Mouse (Mus musculus) hindbrain, embryonic 14.5 days (tissue): ENCODE measurements around the gene Mrps16. TPM values are rescaled to one million over a fixed set of nuclear protein-coding genes. Genes with fewer than 3 reads are reported as not detected.

Source experiments
- ATAC-seq: fragments of 200-750 bp; cut with Nextera tagmentation; 2 replicates; pipeline ENCODE4 v1.8.0; 2017; ENCODE audit warnings: moderate number of reproducible peaks, mild to moderate bottlenecking, moderate TSS enrichment, moderate library complexity; ENCODE audit not compliant: low FRiP score
- DNase-seq: peaks from one replicate; pipeline ENCODE4 v3.0.0-alpha.2; 2015; ENCODE audit warnings: low spot score
- H3K27ac ChIP-seq: fragments of 300-500 bp; sonication (generic); 2 replicates; pipeline ENCODE4 v1.5.1; 2014; ENCODE audit warnings: mild to moderate bottlenecking, moderate library complexity
- H3K27me3 ChIP-seq: fragments of 300-500 bp; sonication (generic); 2 replicates; pipeline ENCODE4 v1.6.1; 2014; ENCODE audit warnings: mild to moderate bottlenecking, low read length, mixed read lengths; ENCODE audit not compliant: control insufficient read depth, insufficient read depth
- H3K36me3 ChIP-seq: fragments of 300-500 bp; sonication (generic); replicated peaks from 2 replicates; pipeline ENCODE4 v1.6.1; 2014; ENCODE audit not compliant: control insufficient read depth, insufficient read depth
- H3K4me1 ChIP-seq: fragments of 300-500 bp; sonication (generic); replicated peaks from 2 replicates; pipeline ENCODE4 v1.6.1; 2014; ENCODE audit warnings: antibody characterized with exemption, low read length, mixed read lengths; ENCODE audit not compliant: control insufficient read depth, insufficient read depth
- H3K4me2 ChIP-seq: fragments of 300-500 bp; sonication (generic); replicated peaks from 2 replicates; pipeline ENCODE4 v1.6.1; 2014; ENCODE audit warnings: mild to moderate bottlenecking, moderate library complexity
- H3K4me3 ChIP-seq: fragments of 300-500 bp; sonication (generic); replicated peaks from 2 replicates; pipeline ENCODE4 v1.5.1; 2014; ENCODE audit warnings: mild to moderate bottlenecking, low read length
- H3K9ac ChIP-seq: fragments of 300-500 bp; sonication (generic); 2 replicates; pipeline ENCODE4 v1.6.1; 2014
- H3K9me3 ChIP-seq: fragments of 300-500 bp; sonication (generic); 2 replicates; pipeline ENCODE4 v1.6.1; 2016; ENCODE audit warnings: low read length; ENCODE audit not compliant: control insufficient read depth
- WGBS: fragments of 180-500 bp; shearing (Covaris S2); extraction: QIAGEN DNeasy Blood & Tissue Kit; methylation state at CpG from one replicate; pipeline ENCODE4 v1.1.7; 2014; 5-methylcytosine and 5-hydroxymethylcytosine counted together
- polyA plus RNA-seq: library from polyadenylated mRNA; unstranded; fragments of >200 nt; fragmentation: Nextera tagmentation; extraction: Ambion mirVana; gene quantifications from 2 replicates; pipeline ENCODE4 v1.2.1, GENCODE M21; 2014

Mrps16 gene
- polyA plus RNA-seq, 1 experiment from 2014 or later, result 69.8 TPM

- no peaks in the 10 kb centered on the region for H3K27me3 ChIP-seq
- H3K4me2 ChIP-seq, result no peak overlapping the region
- DNase-seq (no peak), ATAC-seq (no peak)
- no peak overlapping the region for H3K27ac ChIP-seq
- no peaks in the 10 kb centered on the region for H3K9me3 ChIP-seq
- peaks cover 55% of the 10 kb centered on the region for H3K36me3 ChIP-seq
- no peak overlapping the region for H3K4me3 ChIP-seq
- WGBS, result 86% methylated on average over 8 of the region's 8 CpGs
- H3K4me1 ChIP-seq, result no peaks in the 10 kb centered on the region
- no peak overlapping the region for H3K9ac ChIP-seq
Measured at GRCm38 (mm10) chr14:20340149-20340548, 53.3 kb downstream of the Mrps16 start.

DNA sequence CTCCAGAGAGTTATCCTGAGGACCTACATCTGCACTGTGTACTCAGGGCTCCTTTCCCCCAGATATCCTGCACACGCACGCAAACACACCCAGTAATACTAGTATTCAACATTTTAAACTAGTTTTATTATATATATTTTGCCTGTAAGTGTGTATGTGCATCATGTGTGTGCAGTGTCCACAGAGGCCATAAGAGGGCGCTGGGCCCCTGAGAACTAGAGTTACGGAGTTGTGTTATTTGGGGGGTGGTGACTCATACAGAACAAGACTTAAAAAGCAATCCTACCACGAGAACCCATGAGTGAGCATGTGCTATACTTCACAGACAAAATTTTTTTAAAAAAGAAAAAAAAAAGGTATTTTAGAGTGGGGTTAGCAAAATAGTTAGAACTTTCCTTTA, 54.0 kb downstream of the Mrps16 start:
- DNase-seq, result no peak
- H3K4me1 ChIP-seq, result no peaks in the 10 kb centered on the region
- H3K9ac ChIP-seq, result no peak overlapping the region
- no peak overlapping the region for H3K4me3 ChIP-seq
- 96% methylated on average over 5 of the region's 5 CpGs for whole genome bisulfite sequencing
- H3K27ac ChIP-seq, result no peak overlapping the region
- H3K4me2 ChIP-seq, result no peak overlapping the region
- H3K27me3 ChIP-seq, result no peaks in the 10 kb centered on the region
- no peaks in the 10 kb centered on the region for H3K9me3 ChIP-seq
- peaks cover 60% of the 10 kb centered on the region for H3K36me3 ChIP-seq
- no peak for ATAC-seq

Other genes starting within 250 kb of the Mrps16 start
- 0.65 and 1.2 TPM in 2 replicates for gene Kcnk5, start 211.8 kb downstream of the Mrps16 start, polyA plus RNA-seq
- not detected in 2 replicates for gene Kcnk16, start 124.4 kb downstream of the Mrps16 start, polyA plus RNA-seq
- gene Nudt13, start 98.9 kb downstream of the Mrps16 start, polyA plus RNA-seq, result 10.4 and 10.8 TPM in 2 replicates
- gene Ecd, start 45.5 kb downstream of the Mrps16 start, polyA plus RNA-seq, result 51.1 and 52.5 TPM in 2 replicates
- 45.6 and 46.7 TPM in 2 replicates for gene Fam149b, start 45.5 kb downstream of the Mrps16 start, polyA plus RNA-seq
- 96.4 and 116 TPM in 2 replicates for gene Dnajc9, start 4.7 kb downstream of the Mrps16 start, polyA plus RNA-seq
- 1.3 and 1.4 TPM in 2 replicates for gene Cfap70, start 58.6 kb upstream of the Mrps16 start, polyA plus RNA-seq
- gene Anxa7, start 86.5 kb upstream of the Mrps16 start, polyA plus RNA-seq, result 15.4 and 16.5 TPM in 2 replicates
- 0.55 TPM in 2 replicates for gene Mss51, start 103.3 kb upstream of the Mrps16 start, polyA plus RNA-seq
- gene Ppp3cb, start 152.9 kb upstream of the Mrps16 start, polyA plus RNA-seq, result 121 and 123 TPM in 2 replicates
- 13.1 and 13.2 TPM in 2 replicates for gene Usp54, start 247.4 kb upstream of the Mrps16 start, polyA plus RNA-seq